Mouse (Mus musculus): ENCODE measurements around the gene Micu1. TPM values are rescaled to one million over a fixed set of nuclear protein-coding genes. Genes with fewer than 3 reads are reported as not detected.

Gene Micu1
- polyA plus RNA-seq (2012; rRNA removed) = 25.4 and 25.9 TPM in 2 replicates

GRCm38 (mm10) chr10:59702207-59703032 is at the start of gene Micu1:
TSS of gene Micu1 (plus strand) at chr10:59702477.

GRCm38 (mm10) chr10:59879255-59880028 is 177.2 kb downstream of the Micu1 start, which contains the start of gene Dnajb12:
TSS of gene Dnajb12 (plus strand) at chr10:59879556.

Other genes with a start within 250 kb of the Micu1 start
- gene Gm10322, start 86.4 kb upstream of the Micu1 start, polyA plus RNA-seq (2012; rRNA removed) = not detected in 2 replicates
- gene Mcu, start 85.8 kb upstream of the Micu1 start, polyA plus RNA-seq (2012; rRNA removed) = 4.6 and 5.2 TPM in 2 replicates
- 15.6 and 17.2 TPM in 2 replicates for gene Dnajb12, start 177.1 kb downstream of the Micu1 start, polyA plus RNA-seq (2012; rRNA removed)
- 12.2 and 14.3 TPM in 2 replicates for gene Ddit4, start 249.4 kb downstream of the Micu1 start, polyA plus RNA-seq (2012; rRNA removed)